Mouse (Mus musculus) adrenal gland, adult 10 weeks (tissue): ENCODE results near the gene Vmn1r178. TPM values are rescaled to one million over a fixed set of nuclear protein-coding genes. Genes with fewer than 3 reads are reported as not detected.

Experiments
- polyA plus RNA-seq: library from polyadenylated mRNA; stranded (reverse); fragments of 350-450 nt; fragmentation: Illumina TruSeq; extraction: RNeasy Lipid Tissue Mini Kit (QIAGEN cat#74804); gene quantifications from one replicate; pipeline ENCODE4 v1.2.3, GENCODE M21; 2014; ENCODE audit warnings: low read depth, low replicate concordance

Vmn1r178 gene
- not detected for polyA plus RNA-seq

DNA sequence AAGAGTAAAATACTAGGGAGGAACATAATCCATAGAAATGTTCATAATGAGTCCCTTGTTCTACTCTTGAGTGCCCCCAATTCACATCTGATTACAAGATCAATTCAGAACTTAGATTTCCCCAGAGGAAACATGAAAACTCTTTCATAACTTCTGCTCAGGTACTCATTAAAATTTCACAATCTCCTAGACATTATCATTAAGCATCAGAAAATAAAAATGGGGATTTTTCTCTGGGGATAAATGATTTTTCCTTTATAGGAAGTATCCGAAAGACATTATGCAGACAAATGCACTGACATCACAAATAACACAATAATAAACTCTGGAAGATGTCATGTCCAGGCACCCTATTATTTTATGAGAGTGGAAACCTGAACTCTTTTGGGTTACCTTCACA, at the start of gene Vmn1r178:
Gene Vmn1r178 (plus strand): TSS at position 301 of the 400 bp plus-strand sequence.

DNA sequence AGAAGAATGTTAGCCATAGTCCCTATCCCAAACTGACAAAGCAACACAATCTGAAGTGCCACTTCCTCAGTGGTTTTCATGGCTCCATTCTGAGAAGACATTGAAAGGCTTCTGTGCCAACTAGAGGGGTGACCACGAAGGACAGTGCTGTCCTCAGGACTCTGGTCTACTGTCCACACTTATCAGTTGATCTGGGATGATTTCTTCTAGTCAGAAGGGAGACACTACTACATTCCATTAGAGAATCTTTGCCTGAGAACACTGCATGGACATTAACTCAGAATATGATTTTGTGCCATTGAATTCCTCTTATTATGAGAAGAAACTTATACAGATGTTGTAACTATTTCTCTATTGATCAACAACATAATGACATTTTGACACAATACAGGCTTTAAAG, 25.5 kb upstream of the Vmn1r178 start, which contains the start of gene Vmn1r177:
Gene Vmn1r177 (minus strand): TSS at position 101 of the 400 bp plus-strand sequence.

DNA sequence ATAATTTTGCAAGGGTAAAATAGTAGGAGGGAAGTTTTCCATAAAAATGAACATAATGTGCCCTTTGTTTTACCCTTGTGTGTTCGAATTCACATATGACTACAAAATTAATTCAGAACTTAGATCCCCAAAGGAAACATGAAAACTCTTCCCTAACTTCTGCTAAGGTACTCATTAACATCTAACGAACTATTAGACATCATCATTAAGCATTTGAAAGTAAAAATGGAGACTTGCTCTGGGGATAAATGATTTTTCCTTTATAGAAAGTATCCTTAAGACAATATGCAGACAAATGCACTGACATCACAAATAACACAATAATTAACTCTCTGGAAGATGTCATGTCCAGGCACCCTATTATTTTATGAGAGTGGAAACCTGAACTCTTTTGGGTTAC, 34.9 kb downstream of the Vmn1r178 start, which contains the start of gene Vmn1r179:
Gene Vmn1r179 (plus strand): TSS at position 301 of the 400 bp plus-strand sequence.

Other genes starting within 250 kb of the Vmn1r178 start
- gene Vmn1r172, start 233.7 kb upstream of the Vmn1r178 start, polyA plus RNA-seq = not detected
- gene Vmn1r173, start 191.3 kb upstream of the Vmn1r178 start, polyA plus RNA-seq = not detected
- not detected for gene Vmn1r174, start 139.7 kb upstream of the Vmn1r178 start, polyA plus RNA-seq
- not detected for gene Vmn1r175, start 81.4 kb upstream of the Vmn1r178 start, polyA plus RNA-seq
- not detected for gene Vmn1r176, start 54.6 kb upstream of the Vmn1r178 start, polyA plus RNA-seq
- not detected for gene Vmn1r177, start 25.6 kb upstream of the Vmn1r178 start, polyA plus RNA-seq
- gene Vmn1r179, start 35.0 kb downstream of the Vmn1r178 start, polyA plus RNA-seq = not detected
- gene Vmn1r180, start 58.6 kb downstream of the Vmn1r178 start, polyA plus RNA-seq = not detected
- not detected for gene Vmn1r181, start 82.6 kb downstream of the Vmn1r178 start, polyA plus RNA-seq
- gene V1rd19, start 109.7 kb downstream of the Vmn1r178 start, polyA plus RNA-seq = not detected
- not detected for gene Vmn1r183, start 161.2 kb downstream of the Vmn1r178 start, polyA plus RNA-seq
- 16.9 TPM for gene Zfp180, start 189.9 kb downstream of the Vmn1r178 start, polyA plus RNA-seq
- gene Zfp112, start 220.3 kb downstream of the Vmn1r178 start, polyA plus RNA-seq = 2.1 TPM
- 5.2 TPM for gene Zfp235, start 242.2 kb downstream of the Vmn1r178 start, polyA plus RNA-seq